Mouse (Mus musculus) C2C12 (cell line): Measurements from ENCODE around the gene Dock4.

ENCODE experiments used
- CEBPB ChIP-seq: IDR thresholded peaks from one replicate; pipeline ENCODE4 v1.6.1; 2011; ENCODE audit warnings: low read depth, mild to moderate bottlenecking, control low read depth, moderate library complexity
- CTCF ChIP-seq: IDR thresholded peaks from one replicate; pipeline ENCODE4 v1.5.1; 2011; ENCODE audit not compliant: control insufficient read depth, insufficient read depth, insufficient read length
- MYOD1 ChIP-seq: IDR thresholded peaks from one replicate; pipeline ENCODE4 v1.6.1; 2011; ENCODE audit warnings: low read depth; ENCODE audit not compliant: control insufficient read depth, insufficient read length
- MYOG ChIP-seq: IDR thresholded peaks from one replicate; pipeline ENCODE4 v1.6.1; 2011; ENCODE audit not compliant: control insufficient read depth, insufficient read length; ENCODE audit errors: extremely low read depth
- USF1 ChIP-seq: IDR thresholded peaks from one replicate; pipeline ENCODE4 v1.6.1; 2011; ENCODE audit warnings: low read depth, mild to moderate bottlenecking, control low read depth, moderate library complexity

DNA sequence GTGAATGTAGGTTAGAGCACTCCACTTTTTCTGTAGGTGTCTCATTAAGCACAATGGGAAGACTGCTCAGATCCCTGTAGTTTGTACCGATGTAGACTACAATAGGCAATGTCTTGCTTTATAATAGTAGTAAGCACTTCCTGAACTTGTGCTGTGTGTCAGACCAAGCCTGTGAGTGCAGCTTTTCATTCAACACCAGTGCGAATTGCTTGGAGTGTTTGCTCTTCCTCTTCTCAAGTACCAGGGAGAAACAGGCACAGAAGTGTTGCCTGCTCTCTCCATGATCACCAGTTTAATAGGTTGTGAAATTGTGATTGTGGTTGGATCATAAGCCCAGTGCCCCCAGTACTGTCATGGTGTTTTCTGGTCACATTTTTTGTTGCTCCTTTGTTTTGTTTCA is 18.1 kb downstream of the Dock4 start:
- TF ChIP-seq CTCF, result no peak
- no peak for TF ChIP-seq USF1
- no peak for TF ChIP-seq MYOD1
- no peak for TF ChIP-seq MYOG
- TF ChIP-seq CEBPB, result no peak
